Mouse (Mus musculus) lung, adult 2 months (tissue): ENCODE measurements around the gene Epsti1. TPM values are rescaled to one million over a fixed set of nuclear protein-coding genes. Genes with fewer than 3 reads are reported as not detected.

Source experiments
- DNase-seq: peaks from one replicate; pipeline ENCODE4 v3.0.0; 2022
- H3K4me1 ChIP-seq: fragments of 200-500 bp; 2 replicates; pipeline ENCODE4 v1.6.1; 2011; ENCODE audit warnings: low read length; ENCODE audit not compliant: control insufficient read depth, insufficient read depth
- H3K4me3 ChIP-seq: fragments of 200-500 bp; replicated peaks from 2 replicates; pipeline ENCODE3; 2011; ENCODE audit warnings: low read depth, mild to moderate bottlenecking, control low read depth, low read length; ENCODE audit errors: extremely low read depth
- CTCF ChIP-seq: fragments of 200-500 bp; IDR thresholded peaks from 2 replicates; pipeline ENCODE4 v1.5.1; 2011; ENCODE audit warnings: mild to moderate bottlenecking, low read length, control low read depth; ENCODE audit not compliant: insufficient read depth
- POLR2A ChIP-seq: fragments of 200-500 bp; IDR thresholded peaks from 2 replicates; pipeline ENCODE4 v1.6.1; 2011; ENCODE audit warnings: low read depth, mild to moderate bottlenecking, control low read depth, low read length, borderline replicate concordance; ENCODE audit errors: extremely low read depth
- WGBS: fragments of 180-500 bp; shearing (Covaris S2); methylation state at CpG from one replicate; pipeline ENCODE4 v1.1.7; 2018; 5-methylcytosine and 5-hydroxymethylcytosine counted together
- polyA plus RNA-seq: library from polyadenylated mRNA; depleted of rRNA; stranded (reverse); fragments of >200 nt; gene quantifications from 2 replicates; pipeline ENCODE4 v1.2.3, GENCODE M21; 2012

The Epsti1 gene
- polyA plus RNA-seq, 1 experiment, result 4.2 TPM

DNA sequence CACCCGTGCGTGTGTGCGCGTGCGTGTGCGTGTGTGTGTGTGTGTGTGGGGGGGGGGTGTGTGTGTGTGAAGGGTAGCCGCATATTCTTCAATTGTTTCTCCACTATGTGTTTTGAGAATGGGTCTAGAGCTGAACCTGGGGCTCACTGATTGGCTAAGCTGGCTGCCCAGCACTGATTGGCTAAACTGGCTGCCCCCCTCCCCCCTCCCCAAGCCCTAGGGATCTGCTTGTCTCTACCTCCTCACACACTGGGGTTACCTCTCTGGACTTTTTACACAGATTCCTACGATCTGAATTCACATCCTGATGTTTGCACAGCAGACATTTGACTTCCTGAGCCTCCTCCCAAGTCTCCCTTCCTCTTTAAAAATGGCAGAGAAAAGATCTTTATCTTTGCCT, 17.6 kb downstream of the Epsti1 start:
- H3K4me3 ChIP-seq, result no peak overlapping the region
- DNase-seq, result no peak
- TF ChIP-seq CTCF (no peak), POLR2A (no peak)
- no peaks in the 10 kb centered on the region for H3K4me1 ChIP-seq
- 88% methylated on average over 8 of the region's 8 CpGs for WGBS

GRCm38 (mm10) chr14:77923076-77923865, 19.2 kb downstream of the Epsti1 start:
- Histone ChIP-seq H3K4me3 (no peak overlapping the region), H3K4me1 (no peaks in the 10 kb centered on the region)
- DNase-seq, result no peak
- TF ChIP-seq POLR2A (no peak), CTCF (no peak)
- 65% methylated on average over 6 of the region's 6 CpGs for WGBS

GRCm38 (mm10) chr14:77925414-77925813, 21.4 kb downstream of the Epsti1 start:
- no peak overlapping the region for H3K4me3 ChIP-seq
- WGBS, result 89% methylated on average over 10 of the region's 10 CpGs
- TF ChIP-seq CTCF (no peak), POLR2A (no peak)
- no peaks in the 10 kb centered on the region for H3K4me1 ChIP-seq
- DNase-seq, result no peak

- no peak for DNase-seq
- no peak overlapping the region for H3K4me3 ChIP-seq
- 52% methylated on average over 3 of the region's 3 CpGs for WGBS
- TF ChIP-seq POLR2A, result no peak
- 0 out of 2 replicates have a peak, but pooled peaks have one; percentile 17 for TF ChIP-seq CTCF
- H3K4me1 ChIP-seq, result no peaks in the 10 kb centered on the region
Measured at GRCm38 (mm10) chr14:77926718-77927117, 22.7 kb downstream of the Epsti1 start.

DNA sequence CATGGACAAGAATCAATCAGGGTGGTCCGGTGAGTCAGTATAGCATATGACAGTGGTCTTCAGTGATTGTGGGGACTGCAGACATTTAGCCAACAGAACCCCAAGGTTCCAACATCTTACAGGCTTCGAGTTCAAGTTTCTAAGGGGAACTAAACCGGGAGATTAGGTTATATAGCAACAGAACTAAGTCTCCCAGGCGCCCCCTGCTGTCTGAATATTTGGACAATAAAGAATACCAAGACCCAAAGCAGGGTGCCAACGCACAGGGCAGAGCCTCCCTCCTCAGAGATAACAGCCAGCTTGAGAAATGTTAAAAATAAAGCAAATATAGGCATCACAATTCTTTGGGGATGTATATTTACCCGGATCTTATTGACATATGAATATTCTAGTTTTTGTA, 24.0 kb downstream of the Epsti1 start:
- 35% methylated on average over 6 of the region's 6 CpGs for WGBS
- no peak for TF ChIP-seq POLR2A
- peak; percentile 25; the same call in 1 of the 2 replicates for TF ChIP-seq CTCF

GRCm38 (mm10) chr14:77928653-77929052, 24.6 kb downstream of the Epsti1 start:
- Histone ChIP-seq H3K4me1 (no peaks in the 10 kb centered on the region), H3K4me3 (no peak overlapping the region)
- WGBS, result 86% methylated on average over 5 of the region's 5 CpGs
- no peak for DNase-seq
- TF ChIP-seq POLR2A (no peak), CTCF (no peak)

More for the DNA sequence above, 24.0 kb downstream of the Epsti1 start:
- peak; percentile 53 for DNase-seq
- Histone ChIP-seq H3K4me3 (no peak overlapping the region), H3K4me1 (no peaks in the 10 kb centered on the region)

GRCm38 (mm10) chr14:77929139-77929678, 25.2 kb downstream of the Epsti1 start:
- H3K4me1 ChIP-seq, result no peaks in the 10 kb centered on the region
- H3K4me3 ChIP-seq, result no peak overlapping the region
- no peak for TF ChIP-seq POLR2A
- TF ChIP-seq CTCF, result no peak
- WGBS, result 57% methylated on average over 2 of the region's 2 CpGs
- no peak for DNase-seq

DNA sequence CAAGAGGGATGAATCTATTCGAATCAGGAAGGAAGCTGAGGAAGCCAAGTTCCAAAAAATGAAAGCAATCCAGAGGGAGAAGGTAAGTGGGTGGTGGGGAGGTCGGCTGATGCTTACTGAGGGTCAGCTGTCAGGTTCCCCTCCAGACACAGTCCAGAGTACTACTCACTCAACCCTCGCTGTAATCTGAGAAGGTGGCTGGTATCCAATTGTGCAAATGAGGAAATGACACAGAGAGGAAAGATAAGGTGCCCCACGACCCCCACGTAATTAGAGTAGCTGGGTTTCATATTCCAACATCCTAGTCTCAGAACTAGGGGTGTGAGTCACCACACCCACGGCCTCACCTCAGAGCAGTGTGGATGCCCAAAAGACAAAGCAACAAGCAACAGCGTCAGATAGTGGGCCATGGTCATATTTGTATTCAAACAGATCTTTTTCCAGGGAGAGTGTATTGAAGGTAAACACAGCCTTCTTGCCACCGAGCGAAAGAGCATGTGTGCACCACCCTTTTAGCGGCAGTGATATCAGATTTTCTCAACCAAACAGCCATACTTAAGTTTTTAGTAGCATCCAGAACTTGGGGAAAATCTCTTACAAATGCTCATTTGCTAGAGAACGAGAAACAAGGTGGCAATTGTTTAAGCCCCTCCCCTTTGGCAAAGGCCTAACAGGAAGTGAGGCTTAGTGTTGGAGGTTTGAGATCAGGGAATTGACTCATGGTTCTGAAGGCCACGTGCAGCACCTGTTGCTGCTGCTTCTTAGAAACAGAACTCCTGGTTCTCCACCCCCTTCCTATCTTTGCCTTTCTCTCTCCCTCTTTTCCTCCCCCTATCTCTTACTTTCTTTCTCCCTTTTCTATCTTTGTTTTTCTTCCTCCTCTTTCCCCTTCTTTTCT, 28.4 kb downstream of the Epsti1 start:
- no peak for DNase-seq
- TF ChIP-seq POLR2A (no peak), CTCF (no peak)
- Histone ChIP-seq H3K4me3 (no peak overlapping the region), H3K4me1 (no peaks in the 10 kb centered on the region)
- 21% methylated on average over 12 of the region's 12 CpGs for WGBS

DNA sequence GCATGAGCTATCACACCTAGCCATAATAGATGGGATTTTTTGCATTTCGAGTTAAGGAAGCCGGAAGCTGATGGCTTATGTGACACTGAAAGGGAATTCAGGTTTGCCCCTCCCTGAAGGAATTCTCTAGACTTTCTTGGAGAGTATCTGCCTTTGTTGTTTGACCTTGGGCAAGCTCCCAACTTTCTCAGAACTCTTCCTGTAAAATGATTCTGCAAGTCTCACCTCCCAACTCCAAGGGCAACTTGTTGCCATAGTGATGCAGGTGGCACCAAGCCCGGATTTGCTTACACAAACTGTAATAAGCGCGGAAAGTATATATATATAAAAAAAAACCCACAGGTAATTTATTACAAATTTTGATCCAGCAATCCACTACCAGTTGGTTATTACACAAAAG, 29.2 kb downstream of the Epsti1 start:
- Histone ChIP-seq H3K4me3 (no peak overlapping the region), H3K4me1 (no peaks in the 10 kb centered on the region)
- TF ChIP-seq POLR2A, result no peak
- TF ChIP-seq CTCF, result no peak
- DNase-seq, result peak; percentile 14
- 38% methylated on average over 5 of the region's 5 CpGs for WGBS
